Mouse (Mus musculus) small intestine, adult 2 months (tissue): Measurements from ENCODE around the gene Ccdc124.

ENCODE experiments used
- CTCF ChIP-seq: fragments of 200-500 bp; IDR thresholded peaks from 2 replicates; pipeline ENCODE4 v1.5.1; 2012; ENCODE audit warnings: low read depth, mild to moderate bottlenecking, control low read depth, inconsistent platforms, low read length, moderate library complexity, mixed read lengths; ENCODE audit not compliant: insufficient replicate concordance, insufficient read length; ENCODE audit errors: extremely low read depth
- POLR2A ChIP-seq: fragments of 200-500 bp; IDR thresholded peaks from 2 replicates; pipeline ENCODE4 v1.6.1; 2012; ENCODE audit warnings: low read depth, mild to moderate bottlenecking, control low read depth, inconsistent platforms, low read length, moderate library complexity

GRCm38 (mm10) chr8:70864712-70865221, 9.0 kb downstream of the Ccdc124 start:
- no peak for TF ChIP-seq CTCF
- no peak for TF ChIP-seq POLR2A
